Mouse (Mus musculus) kidney, postnatal 0 days (tissue): ENCODE results near the gene Npl. TPM values are rescaled to one million over a fixed set of nuclear protein-coding genes. Genes with fewer than 3 reads are reported as not detected.

Experiments
- ATAC-seq: fragments of 200-750 bp; cut with Nextera tagmentation; replicated peaks from 2 replicates; pipeline ENCODE4 v1.8.0; 2017; ENCODE audit warnings: low read depth, moderate number of reproducible peaks, moderate TSS enrichment, moderate library complexity; ENCODE audit not compliant: low FRiP score
- DNase-seq: peaks from one replicate; pipeline ENCODE4 v3.0.0-alpha.2; 2016; ENCODE audit warnings: low spot score
- H3K27ac ChIP-seq: fragments of 300-500 bp; sonication (generic); 2 replicates; pipeline ENCODE4 v1.5.1; 2014; ENCODE audit warnings: mild to moderate bottlenecking
- H3K27me3 ChIP-seq: fragments of 300-500 bp; sonication (generic); 2 replicates; pipeline ENCODE4 v1.6.1; 2014; ENCODE audit warnings: low read length, mixed read lengths; ENCODE audit not compliant: insufficient read depth
- H3K36me3 ChIP-seq: fragments of 300-500 bp; sonication (generic); 2 replicates; pipeline ENCODE4 v1.6.1; 2014; ENCODE audit warnings: low read length, mixed read lengths; ENCODE audit not compliant: insufficient read depth
- H3K4me1 ChIP-seq: fragments of 300-500 bp; sonication (generic); replicated peaks from 2 replicates; pipeline ENCODE4 v1.6.1; 2014; ENCODE audit warnings: antibody characterized with exemption, low read length, mixed read lengths; ENCODE audit not compliant: insufficient read depth
- H3K4me2 ChIP-seq: fragments of 300-500 bp; sonication (generic); 2 replicates; pipeline ENCODE4 v1.6.1; 2014; ENCODE audit warnings: mild to moderate bottlenecking, low read length, moderate library complexity, mixed read lengths
- H3K4me3 ChIP-seq: fragments of 300-500 bp; sonication (generic); replicated peaks from 2 replicates; pipeline ENCODE4 v1.5.1; 2014; ENCODE audit warnings: low read depth, low read length
- H3K9ac ChIP-seq: fragments of 300-500 bp; sonication (generic); 2 replicates; pipeline ENCODE4 v1.6.1; 2014; ENCODE audit warnings: low read depth, low read length
- H3K9me3 ChIP-seq: fragments of 300-500 bp; sonication (generic); replicated peaks from 2 replicates; pipeline ENCODE4 v1.6.1; 2016; ENCODE audit warnings: low read length, inconsistent platforms, mixed read lengths
- CTCF ChIP-seq: IDR thresholded peaks from 2 replicates; pipeline ENCODE4 v1.5.1; 2016; ENCODE audit warnings: antibody characterized with exemption, low read depth, mild to moderate bottlenecking, moderate library complexity
- WGBS: fragments of 180-500 bp; shearing (Covaris S2); extraction: QIAGEN DNeasy Blood & Tissue Kit; methylation state at CpG from one replicate; pipeline ENCODE4 v1.1.7; 2014; 5-methylcytosine and 5-hydroxymethylcytosine counted together
- polyA plus RNA-seq: library from polyadenylated mRNA; unstranded; fragments of >200 nt; fragmentation: Nextera tagmentation; extraction: Ambion mirVana; gene quantifications from 2 replicates; pipeline ENCODE4 v1.2.1, GENCODE M21; 2015

Npl gene
- polyA plus RNA-seq, 1 experiment from 2014 or later, result 35.2 TPM

DNA sequence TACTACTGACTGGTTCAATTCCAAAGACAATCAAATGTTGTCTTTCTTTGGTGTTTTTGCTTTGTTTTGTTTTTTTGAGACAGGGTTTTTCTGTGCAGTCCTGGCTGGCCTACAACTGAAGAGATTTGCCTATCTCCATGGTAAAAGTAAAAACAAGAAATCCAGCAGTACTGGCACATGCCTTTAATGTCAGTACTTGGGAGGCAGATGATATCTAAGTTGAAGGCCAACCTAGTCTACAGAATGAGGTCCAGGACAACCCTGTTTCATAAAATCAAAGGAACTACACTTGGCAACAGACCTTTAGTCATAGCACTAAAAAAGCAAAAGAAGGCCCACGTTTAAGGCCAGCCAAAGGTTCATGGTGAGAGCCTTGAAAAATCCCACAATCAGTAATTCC, 88.0 kb downstream of the Npl start:
- 76% methylated on average over 1 of the region's 1 CpGs for WGBS

GRCm38 (mm10) chr1:153456137-153456536, 93.7 kb downstream of the Npl start:
- Histone ChIP-seq H3K9ac (no peak overlapping the region), H3K4me2 (no peak overlapping the region), H3K4me1 (no peaks in the 10 kb centered on the region), H3K27me3 (no peaks in the 10 kb centered on the region), H3K9me3 (no peaks in the 10 kb centered on the region), H3K4me3 (no peak overlapping the region), H3K36me3 (peaks cover 42% of the 10 kb centered on the region), H3K27ac (no peak overlapping the region)
- DNase-seq (no peak), ATAC-seq (0 out of 2 replicates have a peak, but pooled peaks have one; percentile 41)
- WGBS, result 77% methylated on average over 5 of the region's 5 CpGs
- no peak for TF ChIP-seq CTCF

More for the DNA sequence above, 88.0 kb downstream of the Npl start:
- no peak for DNase-seq
- Histone ChIP-seq H3K27ac (no peak overlapping the region), H3K27me3 (no peaks in the 10 kb centered on the region), H3K4me1 (no peaks in the 10 kb centered on the region), H3K4me3 (no peak overlapping the region), H3K9me3 (no peaks in the 10 kb centered on the region), H3K9ac (no peak overlapping the region), H3K36me3 (peaks cover 49% of the 10 kb centered on the region), H3K4me2 (no peak overlapping the region)
- no peak for ATAC-seq
- TF ChIP-seq CTCF, result no peak

- 95% methylated on average over 3 of the region's 3 CpGs for WGBS
- no peak overlapping the region for H3K4me3 ChIP-seq
- no peaks in the 10 kb centered on the region for H3K27me3 ChIP-seq
- ATAC-seq (no peak), DNase-seq (no peak)
- H3K4me1 ChIP-seq, result no peaks in the 10 kb centered on the region
- H3K9me3 ChIP-seq, result no peaks in the 10 kb centered on the region
- peaks cover 24% of the 10 kb centered on the region for H3K36me3 ChIP-seq
- H3K9ac ChIP-seq, result no peak overlapping the region
- no peak for TF ChIP-seq CTCF
- H3K27ac ChIP-seq, result no peak overlapping the region
- no peak overlapping the region for H3K4me2 ChIP-seq
Observed at GRCm38 (mm10) chr1:153453146-153453642, 96.7 kb downstream of the Npl start.

Other genes with a start within 250 kb of the Npl start
- 106 and 107 TPM in 2 replicates for gene Lamc1, start 217.3 kb downstream of the Npl start, polyA plus RNA-seq
- gene Shcbp1l, start 124.9 kb downstream of the Npl start, polyA plus RNA-seq, result 0.23 and 0.39 TPM in 2 replicates
- 26.0 and 26.4 TPM in 2 replicates for gene Dhx9, start 62.4 kb downstream of the Npl start, polyA plus RNA-seq
- 0.03 and 0.23 TPM in 2 replicates for gene Rgs8, start 103.0 kb upstream of the Npl start, polyA plus RNA-seq
- 4.0 and 5.4 TPM in 2 replicates for gene Rgs16, start 190.3 kb upstream of the Npl start, polyA plus RNA-seq
- gene Rnasel, start 199.4 kb upstream of the Npl start, polyA plus RNA-seq, result 10.8 TPM in 2 replicates